Mouse (Mus musculus): ENCODE data around the gene Socs2.

The Socs2 gene

DNA sequence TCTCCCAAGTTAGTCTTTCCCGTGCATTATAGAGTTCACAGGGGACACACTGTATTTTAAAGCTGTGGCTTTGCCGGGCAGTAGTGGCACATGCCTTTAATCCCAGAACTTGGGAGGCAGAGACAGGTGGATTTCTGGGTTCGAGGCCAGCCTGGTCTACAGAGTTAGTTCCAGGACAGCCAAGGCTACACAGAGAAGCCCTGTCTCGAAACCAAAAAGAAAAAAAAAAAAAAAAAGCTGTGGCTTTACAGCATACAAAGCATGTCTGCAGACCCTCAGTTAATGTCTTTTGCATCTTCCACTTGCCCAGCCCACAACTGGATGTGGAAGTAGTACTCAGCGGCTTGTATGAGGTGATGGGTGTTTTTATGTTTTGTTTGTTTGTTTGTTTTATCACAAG lies 79.4 kb downstream of the Socs2 start:
- DNase-seq = no peak

DNA sequence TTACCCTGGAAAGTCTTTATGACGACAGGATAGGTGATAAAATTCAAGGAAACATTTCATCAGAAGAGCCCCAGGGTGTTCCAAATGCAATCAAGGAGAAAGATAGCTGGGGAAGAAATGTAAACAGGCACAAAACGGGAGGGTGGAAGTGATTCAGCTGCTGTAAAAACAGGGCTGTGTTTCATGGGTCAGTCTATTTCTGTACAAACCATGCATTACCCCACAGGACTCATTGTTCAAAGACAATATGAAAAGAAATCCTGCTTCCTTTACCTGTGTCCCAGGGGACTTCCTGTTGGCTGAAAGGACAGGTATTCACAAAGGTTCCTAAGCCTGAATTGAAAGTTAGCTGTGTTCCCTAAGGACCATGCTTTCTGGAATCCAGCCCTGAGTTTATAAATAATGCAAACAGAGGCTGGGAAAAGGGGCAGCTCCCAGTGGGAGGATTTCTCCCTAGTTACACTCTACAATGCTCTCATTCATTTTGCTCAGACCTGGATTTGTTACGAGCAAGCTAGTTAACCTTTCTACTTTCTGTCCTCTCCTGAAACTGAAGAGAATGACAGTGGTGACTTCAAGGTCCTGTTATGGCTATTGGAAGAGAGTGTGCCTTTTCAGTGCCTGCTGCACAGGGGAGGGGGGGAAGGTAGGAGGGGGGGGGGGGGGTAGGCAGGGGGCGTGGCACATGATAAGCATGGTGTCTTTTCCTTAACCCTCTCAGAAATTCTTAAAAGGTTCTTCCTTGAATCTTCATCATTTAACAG lies 80.0 kb downstream of the Socs2 start:
- no peak for DNase-seq

All from liver (tissue).